Comparison of ENCODE assay signal across 16 mouse cellular contexts in genomic region chr11:18272392-18272791, GRCm38 (mm10).
"Had no signal": no experiment of that assay in that cellular context is flagged by ENCODE, and none has a peak within 500 bp of the region (broad histone marks: within the 10 kb centered on the region; RNA-seq: fewer than 3 reads in every experiment).

No protein-coding gene starts in this region.

- H3K4me1 ChIP-seq: neural tube, embryonic 13.5 days; neural tube, embryonic 15.5 days; stomach, embryonic 15.5 days had no signal

- H3K27me3 ChIP-seq: neural tube, embryonic 13.5 days; neural tube, embryonic 15.5 days; stomach, embryonic 15.5 days had no signal

- H3K4me3 ChIP-seq: neural tube, embryonic 13.5 days; neural tube, embryonic 15.5 days; stomach, embryonic 15.5 days had no signal

- H3K4me2 ChIP-seq: neural tube, embryonic 13.5 days; neural tube, embryonic 15.5 days; stomach, embryonic 15.5 days had no signal

- H3K9me3 ChIP-seq: neural tube, embryonic 15.5 days; stomach, embryonic 15.5 days had no signal

- H3K36me3 ChIP-seq: neural tube, embryonic 13.5 days; neural tube, embryonic 15.5 days; stomach, embryonic 15.5 days had no signal

- DNase-seq: retina, postnatal 1 day; right cerebral cortex, adult 18-20 months; right cerebral cortex, postnatal 14 days; right cerebral cortex, postnatal 25 days; right cerebral cortex, postnatal 4 days; spleen, adult 18-20 months; thymus, adult 18-20 months; thymus, adult 2 months; thymus, postnatal 14 days; thymus, postnatal 25 days; thymus, postnatal 36 days; thymus, postnatal 4 days had no signal

- H3K27ac ChIP-seq: neural tube, embryonic 13.5 days; neural tube, embryonic 15.5 days; stomach, embryonic 15.5 days; stomach, postnatal 0 days had no signal

- H3K9ac ChIP-seq: neural tube, embryonic 13.5 days; neural tube, embryonic 15.5 days; stomach, embryonic 15.5 days had no signal
